Mouse (Mus musculus): Measurements from ENCODE around the gene Tktl1. TPM values are rescaled to one million over a fixed set of nuclear protein-coding genes. Genes with fewer than 3 reads are reported as not detected.
"Not testable (repeated sequence)": the region's sequence is repeated elsewhere in the genome, so short reads cannot be mapped to it uniquely, and the experiment has no call there.

Tktl1 gene
- polyA plus RNA-seq (2015; fragmentation: Nextera tagmentation; extraction: Ambion mirVana), result 0.07 TPM in 1 of 2 replicates, not detected in the other

DNA sequence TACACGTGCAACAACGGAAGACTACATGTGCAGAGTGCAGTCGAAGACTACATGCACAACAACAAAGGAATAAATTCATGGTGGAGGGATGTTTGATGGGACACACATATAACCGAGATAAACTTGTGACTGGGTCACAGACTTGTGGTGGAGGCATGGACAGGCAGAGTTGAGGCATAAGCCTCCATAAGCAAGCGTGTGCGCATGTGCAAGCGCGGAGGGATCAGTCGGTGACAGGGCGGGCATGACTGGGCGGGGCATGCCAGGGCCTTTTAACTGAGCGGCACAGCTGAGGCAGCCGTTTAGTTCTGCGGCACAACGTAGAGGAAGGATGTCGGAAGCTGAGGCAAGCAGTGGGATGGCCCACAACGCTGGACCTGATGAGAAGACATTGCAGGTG, at the start of gene Tktl1:
Gene Tktl1 (plus strand): TSS at position 301 of the 400 bp plus-strand sequence.
- Histone ChIP-seq H3K4me1 (replicated peaks) (no peaks in the 10 kb centered on the region), H3K9me3 (no peaks in the 10 kb centered on the region), H3K27me3 (no peaks in the 10 kb centered on the region), H3K4me2 (no peak within 1 kb of the TSS), H3K27ac (replicated peaks) (no peak within 1 kb of the TSS), H3K4me3 (no peak within 1 kb of the TSS), H3K36me3 (no peaks in the 10 kb centered on the region), H3K9ac (no peak within 1 kb of the TSS)
- 90% methylated on average over 17 of the region's 17 CpGs for WGBS
- ATAC-seq (ENCODE audit: low read depth), result no peak

GRCm38 (mm10) chrX:74135263-74135662, 41.8 kb upstream of the Tktl1 start, which contains the start of gene Mecp2:
Gene Mecp2, minus strand, starts transcription at chrX:74135363.
- WGBS, result 40% methylated on average over 1 of the region's 1 CpGs
- H3K4me1 ChIP-seq (replicated peaks); H3K4me3 ChIP-seq; ATAC-seq (ENCODE audit: low read depth); H3K27ac ChIP-seq (replicated peaks); H3K9me3 ChIP-seq; H3K9ac ChIP-seq; H3K4me2 ChIP-seq; H3K36me3 ChIP-seq; H3K27me3 ChIP-seq: not testable (repeated sequence)

- H3K9ac ChIP-seq, result no peak within 1 kb of the TSS
- WGBS, result 93% methylated on average over 1 of the region's 1 CpGs
- no peaks in the 10 kb centered on the region for H3K36me3 ChIP-seq
- H3K4me3 ChIP-seq, result no peak within 1 kb of the TSS
- no peak within 1 kb of the TSS for H3K4me2 ChIP-seq
- H3K27me3 ChIP-seq, result no peaks in the 10 kb centered on the region
- no peak for ATAC-seq (ENCODE audit: low read depth)
- no peaks in the 10 kb centered on the region for H3K9me3 ChIP-seq
- no peak within 1 kb of the TSS for H3K27ac ChIP-seq (replicated peaks)
- no peaks in the 10 kb centered on the region for H3K4me1 ChIP-seq (replicated peaks)
These were observed 9.3 kb upstream of the Tktl1 start, which contains the start of gene Tex28 for GRCm38 (mm10) chrX:74167738-74168137. Gene Tex28, minus strand, starts transcription at chrX:74167838.

- no peaks in the 10 kb centered on the region for H3K9me3 ChIP-seq
- H3K27me3 ChIP-seq, result no peaks in the 10 kb centered on the region
- WGBS, result 93% methylated on average over 2 of the region's 2 CpGs
- H3K4me3 ChIP-seq, result no peak overlapping the region
- no peaks in the 10 kb centered on the region for H3K36me3 ChIP-seq
- no peak overlapping the region for H3K27ac ChIP-seq (replicated peaks)
- no peak overlapping the region for H3K9ac ChIP-seq
- no peak overlapping the region for H3K4me2 ChIP-seq
- no peaks in the 10 kb centered on the region for H3K4me1 ChIP-seq (replicated peaks)
- no peak for ATAC-seq (ENCODE audit: low read depth)
These were observed 26.5 kb downstream of the Tktl1 start for GRCm38 (mm10) chrX:74203556-74203955.

DNA sequence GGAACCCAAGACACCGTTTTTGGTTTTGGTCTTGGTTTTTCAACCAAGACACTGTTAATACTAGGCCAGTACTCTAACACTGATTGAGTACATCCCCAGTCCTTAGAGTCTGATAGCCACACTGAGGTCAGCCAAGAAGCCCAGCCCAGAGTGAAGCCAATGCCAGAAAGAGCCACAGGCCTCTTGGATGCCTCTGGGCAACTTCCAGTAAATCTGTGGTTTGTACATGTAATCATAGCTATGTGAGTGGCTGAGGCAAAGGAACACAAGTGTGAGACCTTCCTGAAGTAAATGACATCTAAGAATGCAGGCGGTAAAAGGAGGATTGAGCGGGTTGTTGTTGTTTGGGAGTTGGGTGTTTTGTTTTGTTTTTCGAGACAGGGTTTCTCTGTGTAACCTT, 41.4 kb downstream of the Tktl1 start:
- Histone ChIP-seq H3K36me3 (peaks cover 13% of the 10 kb centered on the region), H3K4me2 (no peak overlapping the region), H3K4me1 (replicated peaks) (no peaks in the 10 kb centered on the region), H3K27ac (replicated peaks) (no peak overlapping the region), H3K9ac (no peak overlapping the region), H3K9me3 (no peaks in the 10 kb centered on the region), H3K27me3 (no peaks in the 10 kb centered on the region), H3K4me3 (no peak overlapping the region)
- ATAC-seq (ENCODE audit: low read depth), result no peak
- 92% methylated on average over 4 of the region's 4 CpGs for WGBS

- no peak overlapping the region for H3K4me2 ChIP-seq
- 67% methylated on average over 13 of the region's 13 CpGs for WGBS
- ATAC-seq (ENCODE audit: low read depth), result no peak
- H3K9ac ChIP-seq, result no peak overlapping the region
- no peaks in the 10 kb centered on the region for H3K4me1 ChIP-seq (replicated peaks)
- no peak overlapping the region for H3K4me3 ChIP-seq
- H3K9me3 ChIP-seq, result no peaks in the 10 kb centered on the region
- no peaks in the 10 kb centered on the region for H3K27me3 ChIP-seq
- H3K27ac ChIP-seq (replicated peaks), result no peak overlapping the region
- peaks cover 22% of the 10 kb centered on the region for H3K36me3 ChIP-seq
These were observed 42.4 kb downstream of the Tktl1 start for GRCm38 (mm10) chrX:74219449-74219848.

DNA sequence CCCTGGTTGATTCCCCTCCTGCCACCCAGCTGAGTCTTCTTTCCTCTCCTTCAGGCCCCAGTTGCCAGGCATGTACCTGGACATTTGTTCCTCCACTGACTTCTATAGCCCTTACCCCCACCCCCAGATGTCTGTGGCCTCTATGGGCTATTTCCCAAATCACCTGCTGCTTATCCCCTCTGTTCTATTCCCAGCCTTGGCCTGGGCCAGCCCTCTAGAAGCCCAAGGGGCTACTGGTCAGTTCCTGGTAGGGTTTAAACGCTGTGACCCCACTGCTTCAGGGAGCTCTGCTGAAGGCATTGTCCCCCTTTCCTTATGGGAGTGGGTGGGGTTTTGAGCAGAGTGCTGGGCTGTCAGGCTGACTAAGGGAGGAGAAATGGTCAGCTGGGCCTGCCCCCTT, 43.0 kb downstream of the Tktl1 start:
- H3K9me3 ChIP-seq; H3K27me3 ChIP-seq; H3K4me3 ChIP-seq; H3K9ac ChIP-seq; H3K27ac ChIP-seq (replicated peaks); H3K4me1 ChIP-seq (replicated peaks); H3K4me2 ChIP-seq; ATAC-seq (ENCODE audit: low read depth): not testable (repeated sequence)
- 67% methylated on average over 1 of the region's 1 CpGs for WGBS
- H3K36me3 ChIP-seq, result peaks cover 28% of the 10 kb centered on the region

GRCm38 (mm10) chrX:74230038-74230437, 53.0 kb downstream of the Tktl1 start:
- WGBS, result 57% methylated on average over 1 of the region's 1 CpGs
- Histone ChIP-seq H3K27ac (replicated peaks) (no peak overlapping the region), H3K9me3 (no peaks in the 10 kb centered on the region), H3K4me3 (no peak overlapping the region), H3K36me3 (peaks cover 97% of the 10 kb centered on the region), H3K4me2 (no peak overlapping the region), H3K27me3 (no peaks in the 10 kb centered on the region), H3K4me1 (replicated peaks) (no peaks in the 10 kb centered on the region), H3K9ac (no peak overlapping the region)
- ATAC-seq (ENCODE audit: low read depth), result no peak

DNA sequence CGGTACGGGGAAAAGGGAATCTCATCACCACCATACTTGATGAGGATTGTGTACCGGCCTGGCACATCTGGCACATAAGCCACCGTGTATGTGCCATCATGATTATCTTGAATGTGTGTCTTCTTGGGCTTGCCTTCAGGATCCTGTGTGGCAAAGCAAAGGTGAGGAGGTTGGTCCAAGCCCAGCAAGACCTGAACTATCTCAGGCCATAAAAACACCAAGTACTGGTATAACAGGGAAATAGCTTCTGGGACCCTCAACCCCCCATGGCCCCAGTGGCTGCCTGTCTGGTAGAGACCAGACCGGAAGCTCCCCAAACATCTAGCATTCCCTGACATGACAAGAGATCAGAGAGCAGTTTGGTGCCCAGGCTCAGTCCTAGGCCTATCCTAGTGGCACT, 56.1 kb downstream of the Tktl1 start:
- ATAC-seq (ENCODE audit: low read depth), result no peak
- Histone ChIP-seq H3K9ac (no peak overlapping the region), H3K36me3 (peaks cover 93% of the 10 kb centered on the region), H3K4me1 (replicated peaks) (no peaks in the 10 kb centered on the region), H3K9me3 (no peaks in the 10 kb centered on the region), H3K4me3 (no peak overlapping the region), H3K27ac (replicated peaks) (no peak overlapping the region), H3K4me2 (no peak overlapping the region), H3K27me3 (no peaks in the 10 kb centered on the region)
- WGBS, result 93% methylated on average over 5 of the region's 5 CpGs

DNA sequence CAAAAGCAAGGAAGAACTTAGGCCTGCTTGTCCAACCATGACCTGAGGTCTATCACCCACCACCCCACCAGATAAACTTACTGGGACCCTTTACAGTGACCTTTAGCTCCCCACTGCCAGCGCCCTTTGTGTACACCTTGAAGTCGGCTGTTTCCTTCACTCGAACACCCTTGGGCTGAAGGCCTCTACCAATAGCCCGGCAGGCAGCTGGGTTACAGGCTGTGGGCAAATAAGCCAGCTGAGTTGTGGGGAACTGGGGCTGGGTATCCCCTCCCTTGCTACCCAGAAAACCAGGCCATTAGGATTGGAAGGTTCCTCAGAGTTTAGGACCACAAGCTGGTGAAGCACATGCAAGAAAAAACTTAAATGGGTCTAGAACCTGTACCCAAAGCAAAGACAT, 63.3 kb downstream of the Tktl1 start:
- H3K4me3 ChIP-seq, result no peak overlapping the region
- no peak for ATAC-seq (ENCODE audit: low read depth)
- H3K9me3 ChIP-seq, result no peaks in the 10 kb centered on the region
- H3K4me2 ChIP-seq, result no peak overlapping the region
- peaks cover 77% of the 10 kb centered on the region for H3K36me3 ChIP-seq
- no peak overlapping the region for H3K27ac ChIP-seq (replicated peaks)
- no peak overlapping the region for H3K9ac ChIP-seq
- H3K4me1 ChIP-seq (replicated peaks), result peaks cover 18% of the 10 kb centered on the region
- no peaks in the 10 kb centered on the region for H3K27me3 ChIP-seq
- WGBS, result 93% methylated on average over 4 of the region's 4 CpGs

GRCm38 (mm10) chrX:74243396-74243795, 66.3 kb downstream of the Tktl1 start:
- H3K4me1 ChIP-seq (replicated peaks), result peaks cover 18% of the 10 kb centered on the region
- ATAC-seq (ENCODE audit: low read depth), result no peak

DNA sequence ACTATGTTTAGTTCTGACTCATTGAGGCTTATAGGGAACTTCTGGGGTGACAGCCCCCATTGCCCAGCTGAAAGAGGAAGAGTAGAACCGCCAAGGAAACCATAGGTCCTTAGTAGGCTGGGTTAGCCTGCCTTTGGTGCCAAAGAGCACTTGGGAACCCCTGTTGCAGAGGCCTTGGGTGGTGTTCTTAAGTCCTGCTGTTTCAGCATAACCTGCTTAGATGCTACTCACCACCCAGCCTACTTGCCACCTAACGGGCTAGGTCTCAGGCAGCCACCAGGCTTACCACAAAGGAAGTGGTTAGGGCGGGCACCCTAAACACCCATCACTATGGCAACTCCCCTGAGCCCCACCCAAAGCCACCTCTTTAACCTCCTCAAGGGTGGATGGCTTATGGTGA, 66.7 kb downstream of the Tktl1 start:
- Histone ChIP-seq H3K36me3 (peaks cover 46% of the 10 kb centered on the region), H3K9ac (peak overlapping the region; percentile 85), H3K4me1 (replicated peaks) (peaks cover 18% of the 10 kb centered on the region), H3K27me3 (no peaks in the 10 kb centered on the region), H3K4me2 (peak overlapping the region; percentile 61), H3K4me3 (peak overlapping the region; percentile 58), H3K9me3 (no peaks in the 10 kb centered on the region), H3K27ac (replicated peaks) (peak overlapping the region; percentile 90; the same call in 1 of the 2 replicates)
- 64% methylated on average over 3 of the region's 3 CpGs for WGBS
- no peak for ATAC-seq (ENCODE audit: low read depth)

More at GRCm38 (mm10) chrX:74243396-74243795, 66.3 kb downstream of the Tktl1 start:
- Histone ChIP-seq H3K4me3 (peak overlapping the region; percentile 58), H3K36me3 (peaks cover 50% of the 10 kb centered on the region), H3K9ac (peak overlapping the region; percentile 85), H3K9me3 (no peaks in the 10 kb centered on the region), H3K27ac (replicated peaks) (no peak overlapping the region), H3K27me3 (no peaks in the 10 kb centered on the region), H3K4me2 (peak overlapping the region; percentile 61)
- WGBS, result 84% methylated on average over 2 of the region's 2 CpGs

- WGBS, result 27% methylated on average over 3 of the region's 3 CpGs
- H3K4me3 ChIP-seq, result peak overlapping the region; percentile 58
- H3K9ac ChIP-seq, result peak overlapping the region; percentile 85
- H3K27ac ChIP-seq (replicated peaks), result peak overlapping the region; percentile 90
- peak; percentile 13; the same call in 1 of the 2 replicates for ATAC-seq (ENCODE audit: low read depth)
- peaks cover 25% of the 10 kb centered on the region for H3K4me1 ChIP-seq (replicated peaks)
- peak overlapping the region; percentile 61 for H3K4me2 ChIP-seq
- no peaks in the 10 kb centered on the region for H3K9me3 ChIP-seq
- H3K27me3 ChIP-seq, result no peaks in the 10 kb centered on the region
- peaks cover 38% of the 10 kb centered on the region for H3K36me3 ChIP-seq
These were observed 67.6 kb downstream of the Tktl1 start for GRCm38 (mm10) chrX:74244614-74245083.

All from neural tube, embryonic 13.5 days (tissue).